Mouse (Mus musculus): ENCODE measurements around the gene Tet2.
"Not testable (repeated sequence)": the region's sequence is repeated elsewhere in the genome, so short reads cannot be mapped to it uniquely, and the experiment has no call there.

Tet2 gene

GRCm38 (mm10) chr3:133544551-133545303, at the start of gene Tet2:
Tet2 (minus strand) TSS chr3:133545139.
- DNase-seq (ENCODE audit: low spot score) = peak; percentile 67

GRCm38 (mm10) chr3:133592995-133593394, 48.1 kb upstream of the Tet2 start:
- DNase-seq (ENCODE audit: low spot score) = not testable (repeated sequence)

GRCm38 (mm10) chr3:133590506-133591152, 45.7 kb upstream of the Tet2 start:
- DNase-seq (ENCODE audit: low spot score) = no peak

GRCm38 (mm10) chr3:133585010-133585409, 40.1 kb upstream of the Tet2 start:
- DNase-seq (ENCODE audit: low spot score) = no peak

- no peak for DNase-seq (ENCODE audit: low spot score)
Measured at GRCm38 (mm10) chr3:133583411-133584025, 38.6 kb upstream of the Tet2 start.

- no peak for DNase-seq (ENCODE audit: low spot score)
Measured at GRCm38 (mm10) chr3:133582969-133583368, 38.0 kb upstream of the Tet2 start.

- no peak for DNase-seq (ENCODE audit: low spot score)
Measured at GRCm38 (mm10) chr3:133582096-133582495, 37.2 kb upstream of the Tet2 start.

GRCm38 (mm10) chr3:133581541-133581940, 36.6 kb upstream of the Tet2 start:
- no peak for DNase-seq (ENCODE audit: low spot score)

- DNase-seq (ENCODE audit: low spot score) = no peak
Measured at GRCm38 (mm10) chr3:133579671-133580070, 34.7 kb upstream of the Tet2 start.

- DNase-seq (ENCODE audit: low spot score) = no peak
Measured at GRCm38 (mm10) chr3:133579140-133579539, 34.2 kb upstream of the Tet2 start.

GRCm38 (mm10) chr3:133574969-133575368, 30.0 kb upstream of the Tet2 start:
- DNase-seq (ENCODE audit: low spot score) = no peak

GRCm38 (mm10) chr3:133571961-133572360, 27.0 kb upstream of the Tet2 start:
- no peak for DNase-seq (ENCODE audit: low spot score)

GRCm38 (mm10) chr3:133563503-133564205, 18.7 kb upstream of the Tet2 start:
- no peak for DNase-seq (ENCODE audit: low spot score)

GRCm38 (mm10) chr3:133559413-133560114, 14.6 kb upstream of the Tet2 start:
- no peak for DNase-seq (ENCODE audit: low spot score)

GRCm38 (mm10) chr3:133557602-133558001, 12.7 kb upstream of the Tet2 start:
- no peak for DNase-seq (ENCODE audit: low spot score)

- no peak for DNase-seq (ENCODE audit: low spot score)
Measured at GRCm38 (mm10) chr3:133557154-133557553, 12.2 kb upstream of the Tet2 start.

GRCm38 (mm10) chr3:133555378-133555777, 10.4 kb upstream of the Tet2 start:
- no peak for DNase-seq (ENCODE audit: low spot score)

- no peak for DNase-seq (ENCODE audit: low spot score)
Measured at GRCm38 (mm10) chr3:133554552-133555067, 9.7 kb upstream of the Tet2 start.

GRCm38 (mm10) chr3:133554092-133554491, 9.2 kb upstream of the Tet2 start:
- DNase-seq (ENCODE audit: low spot score) = no peak

- peak; percentile 11 for DNase-seq (ENCODE audit: low spot score)
Measured at GRCm38 (mm10) chr3:133551941-133552340, 7.0 kb upstream of the Tet2 start.

GRCm38 (mm10) chr3:133549385-133550170, 4.6 kb upstream of the Tet2 start:
- no peak for DNase-seq (ENCODE audit: low spot score)
